Mouse (Mus musculus) heart, postnatal 14 days (tissue): ENCODE measurements around the gene 1190005I06Rik. TPM values are rescaled to one million over a fixed set of nuclear protein-coding genes. Genes with fewer than 3 reads are reported as not detected.

Experiments used
- DNase-seq, 2 experiments: peaks; one replicate each; pipeline ENCODE4 v3.0.0; 2021 to 2022
- intact Hi-C: fragments of 180-260 bp; cut with DNase I; formaldehyde crosslinking; loops from one replicate; pipeline ENCODE4 v1.15.1; 2025
- total RNA-seq, 2 experiments: library from RNA; stranded (reverse); gene quantifications; 2 replicates each; pipeline ENCODE4 v1.2.3; 2021

The 1190005I06Rik gene
- total RNA-seq, 2 experiments from 2014 or later, result 3.7 to 4.0 TPM

DNA sequence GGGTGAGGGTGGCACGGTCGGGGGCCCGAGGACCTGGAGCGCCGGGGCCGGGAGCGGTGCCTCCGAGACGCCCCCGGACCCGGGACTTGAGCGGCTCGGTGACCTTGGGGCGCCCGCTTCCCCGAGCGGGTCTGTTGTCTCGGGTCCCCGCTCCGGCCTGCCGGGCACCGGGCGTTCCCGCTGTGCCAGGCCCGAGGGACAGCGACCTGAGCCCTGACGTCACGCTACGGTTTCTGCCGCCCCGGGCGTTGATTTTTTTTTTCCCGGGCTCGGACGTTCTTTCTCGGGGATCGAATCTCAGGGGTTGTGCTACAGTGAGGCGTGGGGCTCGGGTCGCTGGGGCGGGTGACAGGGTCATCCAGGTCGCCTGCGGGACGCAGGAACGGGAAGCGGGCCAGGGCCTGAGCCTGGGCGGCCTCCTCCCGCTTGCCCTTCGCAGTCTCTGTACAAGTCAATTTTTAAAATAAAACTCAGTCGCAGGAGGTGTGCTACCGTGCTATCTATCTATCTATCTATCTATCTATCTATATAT, 21.0 kb upstream of the 1190005I06Rik start, which contains the start of gene Emc8:
TSS of gene Emc8 (minus strand) at position 200 of the 532 bp plus-strand sequence.
- intact Hi-C loops, result loop anchor here (5.0 kb wide), 1 partner anchor 909 kb away; the partner anchor contains the start of gene Fbxo31
- DNase-seq, result peak; percentile 57 to 61

DNA sequence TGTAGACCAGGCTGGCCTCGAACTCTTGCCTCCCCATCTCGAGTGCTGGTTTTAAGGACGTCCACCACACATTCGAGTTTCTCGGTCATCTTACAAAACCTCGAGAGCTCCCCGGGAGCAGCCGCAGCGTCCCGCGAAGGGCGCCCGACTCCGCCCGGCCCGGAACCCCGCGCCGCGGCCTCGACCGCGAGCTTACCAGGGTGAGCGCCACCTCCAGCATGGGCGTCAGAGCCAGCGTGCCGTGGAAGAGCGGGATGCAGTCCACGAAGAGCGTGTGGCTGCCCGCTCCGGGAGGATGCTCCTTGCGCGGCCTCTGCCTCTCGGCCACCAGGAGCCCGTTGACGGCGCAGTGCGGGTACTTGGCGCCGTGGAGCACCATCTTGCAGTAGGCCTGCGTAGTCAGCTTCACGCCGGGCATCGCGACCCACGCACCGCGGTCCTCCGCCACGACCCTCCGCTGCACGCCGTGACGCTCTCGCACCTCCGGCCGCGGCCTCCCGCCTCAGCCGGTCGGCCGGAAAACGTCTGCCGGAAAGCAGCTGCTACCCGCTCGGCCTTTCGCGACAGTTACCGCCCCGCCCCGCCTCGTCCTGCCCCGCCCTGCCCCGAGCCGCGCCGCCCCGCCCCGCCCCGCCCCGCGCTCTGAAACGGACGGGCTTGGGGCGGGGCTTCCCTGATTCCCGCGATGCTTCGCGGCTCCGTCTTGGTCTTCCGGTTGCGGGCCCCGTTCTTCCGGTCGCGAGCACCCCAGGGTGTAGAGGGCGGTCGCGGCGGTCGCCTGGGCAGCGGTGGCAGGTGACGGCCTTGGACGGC, 20.3 kb upstream of the 1190005I06Rik start, which contains the start of the genes Gm27021 and Cox4i1:
TSS of gene Gm27021 (minus strand) at position 519 of the 813 bp plus-strand sequence.
TSS of gene Cox4i1 (plus strand) at position 662 of the 813 bp plus-strand sequence.
- peak; percentile 95 for DNase-seq
- intact Hi-C loops, result loop anchor here (5.0 kb wide), 1 partner anchor 910 kb away; the partner anchor contains the start of gene Fbxo31

DNA sequence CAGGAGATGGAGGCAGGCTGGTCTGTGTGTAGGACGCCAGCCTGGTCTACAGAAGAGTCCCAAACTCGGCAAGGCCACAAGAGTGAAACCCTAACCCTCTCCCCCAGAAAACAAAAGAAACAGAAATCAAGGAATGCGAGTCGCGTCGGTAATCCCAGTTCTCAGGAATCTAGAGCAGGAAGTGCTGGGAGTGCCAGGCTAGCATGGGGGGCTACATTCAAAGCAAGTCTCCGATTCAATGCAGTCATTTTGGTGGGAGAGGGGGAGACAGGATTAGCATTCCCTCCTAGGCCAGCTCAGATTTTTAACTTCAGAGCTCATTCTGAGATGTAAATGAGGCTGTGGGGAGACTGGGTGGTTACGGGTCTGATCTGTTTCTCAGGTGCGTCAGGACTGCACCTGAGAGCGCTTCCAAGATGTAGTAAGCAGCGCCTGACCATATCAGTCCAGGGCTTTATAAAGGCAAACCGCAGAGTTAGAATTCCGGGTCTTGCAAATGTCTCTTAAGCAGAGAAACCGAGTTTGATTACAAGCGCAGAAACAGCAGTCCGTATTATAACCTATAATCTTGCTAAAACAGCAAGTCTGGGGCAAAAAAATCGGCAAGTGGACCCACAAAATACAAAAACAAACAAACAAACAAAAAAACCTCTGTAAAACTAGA, 19.5 kb upstream of the 1190005I06Rik start:
- intact Hi-C loops, result loop anchor here (5.0 kb wide), 1 partner anchor 910 kb away; the partner anchor contains the start of gene Fbxo31
- no peak for DNase-seq

DNA sequence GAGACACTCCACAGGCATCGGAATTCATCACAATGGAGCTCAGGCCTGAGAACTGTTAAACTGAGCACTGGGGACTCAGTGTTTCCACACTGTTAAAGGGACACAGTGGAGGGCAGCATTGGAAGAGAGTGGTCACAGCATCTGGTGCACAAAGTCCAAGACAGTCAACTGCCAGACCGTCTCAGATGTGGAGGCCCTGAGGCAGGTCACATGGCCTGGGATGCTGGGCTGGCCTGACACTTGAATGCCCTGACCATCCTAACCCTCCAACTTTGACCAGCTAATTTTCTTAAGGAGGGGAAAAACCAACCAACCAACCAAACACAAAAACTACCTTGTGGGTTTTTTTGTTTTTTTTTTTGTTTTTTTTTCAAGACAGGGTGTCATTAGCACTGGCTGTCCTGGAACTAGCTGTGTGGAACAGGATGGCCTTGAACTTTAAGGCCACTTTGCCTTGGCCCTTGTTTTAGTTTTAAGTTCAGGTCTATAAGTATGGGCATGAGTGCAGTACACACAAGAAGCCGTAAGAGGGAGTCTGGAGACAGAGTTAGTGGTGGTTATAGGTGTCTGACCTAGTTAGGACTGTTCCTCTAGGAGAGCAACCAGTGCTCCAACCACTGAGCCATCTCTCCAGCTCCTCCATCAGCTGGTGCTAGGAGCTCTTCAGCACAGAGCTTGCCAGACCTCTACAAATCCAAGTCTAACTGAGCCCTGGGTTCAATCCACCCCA, 18.5 kb upstream of the 1190005I06Rik start:
- intact Hi-C loops, result loop anchor here (5.0 kb wide), 1 partner anchor 911 kb away; the partner anchor contains the start of gene Fbxo31
- DNase-seq, result no peak

DNA sequence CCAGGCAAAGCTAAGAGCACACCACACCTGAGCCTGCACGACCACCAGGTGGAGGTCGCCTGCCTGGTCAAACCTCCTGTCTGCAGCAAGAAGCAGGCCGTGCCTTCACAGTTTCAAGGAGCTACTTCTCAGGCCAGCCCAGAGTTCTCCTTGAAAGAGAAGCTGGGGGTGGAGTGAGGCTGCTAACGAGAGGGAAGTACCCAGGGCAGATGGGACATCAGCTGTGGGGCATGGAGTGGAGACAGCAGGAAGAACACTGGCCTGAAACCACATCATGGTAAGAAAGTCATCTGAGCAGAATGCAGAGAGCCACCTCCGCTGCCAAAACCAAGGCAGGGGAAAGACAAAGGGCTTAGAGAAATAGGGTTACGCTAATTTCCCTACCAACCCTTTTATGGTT, 17.1 kb upstream of the 1190005I06Rik start:
- DNase-seq, result no peak
- intact Hi-C loops, result no loop called here

DNA sequence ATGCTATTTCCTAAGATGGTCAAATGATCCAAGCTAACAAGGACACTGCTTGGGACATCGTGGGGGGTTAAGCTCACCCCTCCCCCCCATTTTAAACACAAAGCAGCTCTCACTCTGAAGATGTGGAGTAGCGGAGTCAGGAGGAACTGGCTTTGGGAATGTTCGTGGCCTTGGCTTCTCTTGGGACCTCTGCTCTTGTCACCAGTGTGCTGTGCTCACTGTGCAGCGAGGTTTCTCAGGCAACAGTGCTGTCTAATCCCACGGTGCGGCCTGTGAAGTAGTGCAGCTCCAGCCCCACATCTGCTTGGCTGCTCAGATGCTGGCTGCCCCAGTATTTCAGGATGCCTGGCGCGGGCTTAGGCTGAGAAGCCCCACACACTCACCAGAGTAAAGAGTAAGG, 10.0 kb upstream of the 1190005I06Rik start:
- DNase-seq, result no peak
- intact Hi-C loops, result loop anchor here (5.0 kb wide), 1 partner anchor 1275 kb away; no protein-coding TSS in a partner anchor

DNA sequence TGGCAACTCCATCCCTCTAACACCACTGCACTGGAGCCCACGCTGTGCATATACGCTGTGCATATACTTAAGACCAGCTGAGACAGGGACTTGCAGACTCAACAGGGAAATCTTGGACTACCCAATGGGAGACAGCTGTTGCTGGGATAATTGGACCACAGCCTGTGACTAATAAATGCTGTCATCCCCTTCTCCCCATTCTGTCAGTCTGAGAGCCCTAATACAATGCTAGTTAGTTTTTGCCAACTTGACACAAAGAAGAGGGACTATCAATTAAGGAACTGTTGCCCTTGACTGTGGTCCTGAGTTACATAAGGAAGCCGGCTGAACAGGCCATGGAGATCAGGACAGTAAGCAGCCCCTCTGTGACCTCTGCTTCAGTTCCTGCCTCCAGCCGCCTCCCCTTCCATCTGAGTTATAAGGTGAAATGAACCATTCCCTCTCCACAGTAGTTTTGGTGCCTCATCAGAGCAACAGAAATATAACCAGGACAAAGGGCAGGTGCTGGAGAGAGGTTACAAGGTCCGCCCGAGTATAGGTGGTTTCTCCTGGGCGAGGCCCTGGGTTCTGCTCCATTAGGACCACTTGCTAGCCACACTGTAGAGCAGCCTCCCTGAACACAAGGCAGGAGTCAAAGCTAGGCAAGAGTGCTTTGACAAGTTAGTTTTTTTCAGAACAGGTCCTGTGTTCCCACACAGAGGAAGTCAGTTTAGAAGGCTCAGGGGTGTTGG, 9.1 kb upstream of the 1190005I06Rik start:
- no peak for DNase-seq
- intact Hi-C loops, result loop anchor here (5.0 kb wide), 1 partner anchor 1274 kb away; no protein-coding TSS in a partner anchor

DNA sequence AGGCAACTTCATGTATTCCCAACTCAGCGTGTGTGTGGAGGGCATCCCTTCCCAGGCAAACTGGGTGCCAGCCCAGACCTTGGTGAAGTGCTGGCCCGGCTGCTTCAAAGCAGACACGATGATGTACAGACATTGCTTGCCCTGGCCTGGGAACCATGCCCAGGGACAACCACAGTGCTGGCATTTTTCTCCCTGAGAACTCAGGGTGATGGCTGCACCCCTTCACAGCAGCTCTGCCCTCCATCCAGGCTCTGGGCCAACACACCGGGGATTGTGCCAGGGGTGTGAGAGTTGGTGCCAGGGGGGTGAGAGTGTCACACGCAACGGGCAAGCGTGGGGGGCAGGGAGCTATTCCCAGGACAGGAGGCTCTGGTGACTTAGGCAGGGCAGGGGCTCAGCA, 2.8 kb downstream of the 1190005I06Rik start:
- peak; percentile 78 to 89 for DNase-seq
- intact Hi-C loops, result no loop called here

DNA sequence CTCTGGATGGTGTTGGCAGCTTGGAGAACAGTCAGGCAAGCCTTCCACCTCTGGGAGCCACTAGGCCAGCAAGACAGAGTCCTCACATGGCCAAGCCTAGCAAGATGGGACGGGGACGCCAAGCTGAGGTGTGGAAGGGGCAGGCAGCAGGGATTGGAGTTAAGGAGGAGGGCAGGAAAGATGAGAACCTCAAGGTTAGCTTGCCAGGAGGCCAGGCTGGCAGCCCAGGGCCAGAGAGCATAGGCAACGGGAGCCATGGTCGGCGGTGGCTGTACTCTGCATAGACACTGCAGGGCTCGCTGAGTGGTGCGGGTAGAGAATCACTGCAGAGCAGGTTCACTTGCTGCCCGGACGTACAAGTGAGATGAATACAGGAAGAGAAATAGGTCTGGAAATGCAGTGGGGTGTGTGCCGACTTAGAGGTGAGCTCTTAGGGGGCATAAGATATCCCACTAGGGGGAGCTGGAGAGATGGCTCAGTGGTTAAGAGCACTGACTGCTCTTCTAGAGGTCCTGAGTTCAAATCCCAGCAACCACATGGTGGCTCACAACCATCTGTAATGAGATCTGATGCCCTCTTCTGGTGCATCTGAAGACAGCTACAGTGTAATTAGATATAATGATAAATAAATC, 5.3 kb downstream of the 1190005I06Rik start:
- DNase-seq, result no peak
- intact Hi-C loops, result no loop called here

DNA sequence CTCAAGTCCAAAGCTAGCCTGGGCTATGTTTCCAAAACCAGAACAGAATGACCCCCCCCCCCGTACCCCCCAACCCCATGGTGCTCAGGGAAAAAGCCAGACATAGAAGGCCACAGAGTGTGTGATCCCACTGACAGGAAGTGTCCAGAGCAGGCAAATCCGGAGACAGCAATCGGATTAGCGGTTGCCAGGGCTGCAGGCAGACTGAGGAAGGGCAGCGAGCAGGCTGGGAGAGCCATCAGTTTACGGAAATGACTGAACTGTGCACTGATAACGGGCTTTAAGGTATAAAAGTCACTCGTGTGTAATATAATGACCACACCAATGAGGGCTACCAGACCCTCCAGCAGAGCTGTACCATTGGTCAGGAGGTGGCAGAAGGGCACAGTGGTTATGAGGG, 6.2 kb downstream of the 1190005I06Rik start:
- intact Hi-C loops, result no loop called here
- no peak for DNase-seq

DNA sequence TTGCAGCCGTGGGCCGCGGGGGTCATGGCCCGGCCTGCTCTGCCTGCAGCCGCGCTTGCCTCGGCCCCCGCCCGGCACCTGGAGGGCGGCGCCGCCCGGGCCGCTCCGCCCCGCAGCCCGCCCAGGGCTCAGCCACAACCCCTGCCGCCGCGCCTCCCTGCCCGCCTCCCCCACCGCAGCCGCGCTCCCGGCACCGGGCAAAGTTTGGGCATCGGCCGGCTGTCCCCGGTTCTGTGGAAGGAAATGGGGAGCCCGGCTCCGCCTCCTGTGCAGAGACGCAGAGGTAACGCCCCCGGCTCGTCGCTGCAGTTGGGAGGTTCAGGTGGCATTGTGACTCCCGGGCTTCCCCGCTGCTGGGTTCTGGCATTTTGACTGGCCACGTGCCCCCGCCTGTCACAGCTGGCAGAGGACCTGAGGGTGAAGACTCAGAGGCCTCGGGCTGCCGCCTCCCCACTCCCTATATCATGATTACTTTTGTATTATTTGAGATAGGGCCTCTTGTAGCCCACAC, 13.0 kb downstream of the 1190005I06Rik start:
- intact Hi-C loops, result no loop called here
- peak; percentile 60 to 67 for DNase-seq

DNA sequence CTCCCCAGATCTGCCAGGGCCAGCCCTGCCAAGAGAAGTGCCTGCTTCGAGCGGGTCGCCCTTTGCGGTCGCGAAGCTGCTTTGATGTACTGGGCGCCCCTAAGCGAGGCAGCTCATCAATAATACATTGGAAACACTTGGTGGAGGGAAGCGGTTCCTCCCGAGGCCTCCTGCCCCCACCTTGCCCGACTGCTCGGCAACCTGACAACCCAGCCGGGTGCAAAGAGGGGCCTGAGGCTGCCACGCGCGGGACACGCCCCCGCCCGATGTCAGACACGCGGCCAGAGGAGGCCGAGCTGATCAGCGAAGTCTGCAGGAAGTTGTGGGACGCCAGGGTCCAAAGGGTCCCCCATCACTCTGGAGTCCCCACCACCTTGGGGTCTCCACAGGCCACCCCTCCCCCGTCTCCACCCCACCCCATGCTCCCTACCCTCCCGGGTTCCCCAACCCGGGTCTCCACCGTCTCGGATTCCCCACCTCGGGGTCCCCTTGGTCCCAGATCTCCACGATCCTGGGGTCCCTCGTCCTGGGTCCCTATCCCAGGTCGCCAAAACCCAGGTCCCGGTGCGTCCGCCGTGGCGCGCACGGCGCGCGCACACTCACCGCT, 13.7 kb downstream of the 1190005I06Rik start:
- intact Hi-C loops, result no loop called here
- peak in 1 of 2 experiments; percentile 39 for DNase-seq

DNA sequence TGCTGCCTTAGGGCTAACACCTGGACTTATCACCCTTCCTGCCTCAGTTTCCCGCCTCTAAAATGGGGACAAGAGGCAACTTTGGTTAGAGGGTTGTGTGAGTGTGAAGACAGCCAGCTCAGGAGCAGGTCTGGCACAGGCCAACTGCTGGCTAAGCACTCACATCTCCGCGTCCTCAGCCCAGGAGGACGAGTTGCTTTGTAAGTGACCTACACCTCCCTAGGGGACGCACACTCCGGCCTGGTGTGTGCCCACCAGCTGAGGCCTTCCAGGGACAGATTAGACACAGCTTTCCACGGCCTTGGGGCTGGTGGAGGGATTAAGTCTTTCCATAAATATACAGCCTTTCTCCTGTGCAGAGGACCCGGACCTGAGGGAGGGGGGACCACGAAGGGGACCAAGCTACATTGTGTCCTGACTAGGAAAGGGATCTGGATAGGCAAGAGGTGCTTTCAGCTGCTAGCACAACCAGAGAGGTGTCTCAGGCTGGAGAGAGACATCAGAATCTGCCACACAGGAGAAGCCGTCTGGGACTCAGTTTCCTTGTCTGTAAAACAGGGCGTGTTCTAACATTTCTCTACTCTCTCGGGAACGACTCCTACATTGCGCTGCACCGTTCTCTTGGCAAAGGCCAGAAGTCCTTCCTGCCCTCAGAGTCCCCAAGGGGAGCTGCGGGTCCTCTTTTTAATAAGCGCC, 14.3 kb downstream of the 1190005I06Rik start:
- intact Hi-C loops, result no loop called here

DNA sequence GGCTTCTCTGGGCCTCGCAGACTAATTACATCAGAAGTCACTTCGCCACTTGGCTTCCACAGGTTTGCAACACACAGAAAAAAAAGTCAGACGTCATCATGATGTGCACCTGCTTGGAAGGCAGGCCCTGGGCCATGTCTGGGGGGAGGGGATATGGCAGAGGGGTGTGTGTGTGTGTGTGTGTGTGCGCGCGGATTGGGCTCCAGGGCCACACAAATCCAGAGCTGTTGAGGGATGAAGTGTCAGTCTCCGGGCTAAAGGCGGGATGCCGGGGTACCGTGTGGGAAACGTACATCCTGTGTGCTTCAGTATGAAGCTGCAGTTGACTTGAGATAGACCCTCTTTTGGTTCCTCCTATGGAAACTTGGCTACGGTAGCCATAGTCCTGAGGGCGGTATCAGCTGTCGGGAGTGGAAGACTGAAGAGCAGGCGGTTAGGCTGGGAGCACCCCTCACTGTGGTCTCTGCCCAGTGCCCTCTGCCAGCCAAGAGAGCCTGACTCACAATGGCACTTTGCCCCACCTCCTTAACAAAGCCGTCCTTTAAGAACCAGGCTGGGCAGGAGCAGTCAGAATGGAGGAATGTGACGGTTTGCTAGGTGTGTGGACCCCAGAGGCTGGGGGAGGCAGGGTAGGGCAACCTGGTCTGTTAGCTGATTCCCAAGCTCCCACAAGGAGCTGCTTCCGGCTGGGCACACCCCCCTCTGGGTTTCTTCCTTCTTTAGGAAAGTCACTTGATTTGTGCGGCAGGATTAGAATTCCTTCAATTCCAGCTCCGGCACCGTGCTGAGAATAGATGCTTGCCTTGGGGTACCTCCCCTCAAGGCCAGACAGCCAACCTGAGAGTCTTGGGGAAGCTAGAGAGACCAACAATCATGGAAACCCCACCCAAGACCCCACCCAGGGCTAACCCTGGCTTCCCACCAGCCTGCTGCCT, 15.7 kb downstream of the 1190005I06Rik start:
- peak in 1 of 2 experiments; percentile 24 for DNase-seq
- intact Hi-C loops, result no loop called here

More for the DNA sequence above, 14.3 kb downstream of the 1190005I06Rik start:
- no peak for DNase-seq

DNA sequence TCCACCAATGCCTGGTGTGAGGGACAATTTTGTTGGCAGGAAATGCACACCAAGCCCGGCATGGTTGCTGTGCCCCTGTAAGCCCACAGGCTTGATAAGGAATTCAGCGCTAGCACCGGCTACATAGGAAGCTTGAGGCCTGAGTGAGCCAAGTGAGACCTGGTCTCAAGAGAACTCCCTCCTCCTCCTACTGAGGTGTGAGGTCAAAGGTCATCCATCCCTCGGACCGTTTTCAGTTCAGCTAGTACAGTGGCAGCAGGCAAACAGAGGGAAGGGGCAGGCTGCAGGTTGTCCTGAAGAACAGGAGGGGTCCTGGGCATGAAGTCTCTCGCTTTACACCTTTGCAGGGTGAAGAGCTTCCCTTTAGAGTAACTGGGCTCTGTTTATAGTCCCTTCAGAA, 16.6 kb downstream of the 1190005I06Rik start:
- DNase-seq, result no peak
- intact Hi-C loops, result no loop called here

DNA sequence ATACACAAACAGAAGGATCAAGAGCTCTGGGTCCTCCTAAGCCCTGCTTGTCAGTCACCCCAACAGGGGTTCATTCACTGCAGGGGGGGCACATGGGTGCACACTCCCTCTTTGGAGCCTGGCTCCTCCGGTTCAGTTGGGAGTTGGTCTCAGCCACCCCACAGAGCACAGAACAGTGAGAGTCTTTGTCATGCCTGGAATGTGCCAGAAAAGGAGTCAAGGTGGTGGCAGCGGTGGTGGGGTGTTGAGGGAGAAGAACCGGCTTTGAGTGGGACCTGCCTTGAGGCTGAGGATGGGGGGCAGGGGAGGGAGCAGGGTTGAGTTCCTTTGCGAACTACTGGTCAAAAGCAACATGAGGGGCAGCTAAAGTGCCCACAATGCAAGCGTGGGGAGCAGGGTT, 17.4 kb downstream of the 1190005I06Rik start:
- intact Hi-C loops, result no loop called here

DNA sequence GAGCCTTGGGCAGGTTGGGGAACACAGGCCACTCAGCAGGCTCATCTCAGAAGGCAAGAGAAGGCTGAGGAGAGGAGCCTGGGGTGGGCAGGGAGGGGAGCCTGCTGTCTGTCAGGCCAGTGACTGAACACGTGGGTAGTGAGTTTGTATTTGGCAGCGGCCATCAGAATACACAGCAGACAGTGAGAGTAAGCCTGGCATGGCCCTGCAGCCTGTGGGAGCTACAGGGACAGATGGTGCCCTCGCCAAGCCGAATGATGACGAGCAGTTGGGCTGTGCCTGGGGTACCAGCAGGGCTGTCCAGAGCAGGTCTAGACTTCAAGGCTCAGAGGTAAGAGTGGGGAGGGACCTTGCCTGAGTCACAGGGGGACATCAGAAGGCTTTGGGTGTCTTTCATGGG, 20.1 kb downstream of the 1190005I06Rik start:
- DNase-seq, result no peak
- intact Hi-C loops, result no loop called here

More for the DNA sequence above, 17.4 kb downstream of the 1190005I06Rik start:
- DNase-seq, result no peak
